Mouse (Mus musculus) spleen, adult 18-20 months (tissue): Measurements from ENCODE around the gene Prss54.
A peak's percentile ranks its signal among the peaks of the same experiment; 100 is the strongest.

Experiments used
- DNase-seq, 2 experiments: peaks; one replicate each; pipeline ENCODE4 v3.0.0; 2022; ENCODE audit warnings: mixed read lengths in 2 of 2

The Prss54 gene

DNA sequence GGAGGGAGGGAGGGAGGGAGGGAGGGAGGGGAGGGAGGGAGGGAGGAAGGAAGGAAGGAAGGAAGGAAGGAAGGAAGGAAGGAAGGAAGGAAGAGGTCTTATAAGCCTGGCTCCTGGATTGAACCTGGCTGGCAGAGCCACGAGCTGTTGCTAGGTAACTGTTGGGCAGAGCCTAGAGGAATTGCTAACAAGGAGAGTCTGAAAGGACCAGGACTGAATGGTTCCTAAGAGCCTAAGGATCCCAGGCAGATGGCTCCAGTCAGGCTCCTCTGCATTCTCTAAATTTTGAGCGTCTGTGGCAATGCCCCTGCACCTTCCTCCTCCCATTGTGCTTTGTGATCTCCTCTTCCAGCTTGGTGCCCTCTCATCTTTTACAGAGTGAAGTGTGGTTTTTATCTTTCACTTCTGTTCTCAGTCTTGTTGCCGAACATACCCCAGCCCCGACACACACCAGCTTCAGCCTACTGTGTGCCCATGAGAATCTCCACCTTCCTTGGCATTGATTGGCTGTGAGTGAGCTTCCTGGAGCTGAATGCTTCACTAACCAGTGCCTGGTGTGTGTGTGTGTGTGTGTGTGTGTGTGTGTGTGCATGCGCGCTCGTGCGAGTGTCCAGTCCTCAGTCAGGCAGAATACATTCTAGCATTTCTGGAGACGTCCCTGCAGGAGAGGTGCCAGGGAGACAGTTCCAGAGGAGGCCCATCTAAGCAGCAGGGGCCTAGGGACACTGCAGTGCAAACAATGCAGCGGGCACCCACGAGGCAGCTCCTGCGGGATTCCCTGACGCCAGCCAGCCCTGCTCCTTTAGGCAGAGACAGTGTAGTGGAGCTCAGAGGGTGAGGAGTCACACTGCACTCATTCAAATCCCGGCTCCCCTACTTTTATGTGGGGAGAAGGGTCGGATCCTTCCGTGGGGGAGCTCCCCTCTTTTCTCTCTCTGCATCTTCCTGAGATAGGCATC, 26.0 kb downstream of the Prss54 start:
- no peak for DNase-seq

DNA sequence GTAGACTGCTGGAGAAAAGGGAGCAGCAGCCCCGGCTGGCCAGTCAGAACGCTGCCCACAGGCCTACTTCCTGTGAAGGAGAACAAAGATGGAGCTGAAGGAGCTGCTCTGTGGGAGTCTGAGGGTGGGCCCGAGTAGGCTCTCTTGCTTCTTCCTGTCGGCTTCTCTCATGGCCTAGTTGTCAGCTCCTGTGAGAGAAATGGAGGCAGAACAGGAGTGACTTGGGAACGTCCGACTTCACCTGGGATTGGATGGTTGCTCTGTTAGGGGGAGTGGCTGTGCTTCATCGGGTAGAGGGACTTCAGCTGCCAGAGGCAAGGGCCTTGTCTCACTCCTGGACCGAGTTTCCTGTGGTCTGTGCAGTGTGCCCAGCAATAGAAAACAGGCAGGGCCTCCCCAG, 28.2 kb downstream of the Prss54 start:
- DNase-seq: no peak

DNA sequence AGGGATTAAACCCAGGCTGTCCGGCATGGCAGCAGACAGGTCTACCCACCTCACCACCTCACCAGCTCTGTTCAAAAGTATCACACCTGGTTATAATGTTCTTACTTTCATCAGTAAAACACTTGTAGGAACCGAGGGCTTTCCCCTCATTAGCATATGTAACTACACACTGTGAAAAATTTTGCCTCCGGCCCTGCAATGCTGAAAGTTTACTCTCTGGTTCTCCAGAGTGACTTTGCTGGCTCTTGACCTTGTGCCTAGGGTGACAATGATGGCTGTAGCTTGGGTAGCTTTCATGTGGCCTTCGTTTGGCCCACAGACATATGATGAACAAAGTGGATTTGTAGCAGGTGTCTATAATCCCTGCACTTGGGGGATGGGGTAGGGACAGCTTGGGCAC, 29.2 kb downstream of the Prss54 start:
- DNase-seq: no peak

DNA sequence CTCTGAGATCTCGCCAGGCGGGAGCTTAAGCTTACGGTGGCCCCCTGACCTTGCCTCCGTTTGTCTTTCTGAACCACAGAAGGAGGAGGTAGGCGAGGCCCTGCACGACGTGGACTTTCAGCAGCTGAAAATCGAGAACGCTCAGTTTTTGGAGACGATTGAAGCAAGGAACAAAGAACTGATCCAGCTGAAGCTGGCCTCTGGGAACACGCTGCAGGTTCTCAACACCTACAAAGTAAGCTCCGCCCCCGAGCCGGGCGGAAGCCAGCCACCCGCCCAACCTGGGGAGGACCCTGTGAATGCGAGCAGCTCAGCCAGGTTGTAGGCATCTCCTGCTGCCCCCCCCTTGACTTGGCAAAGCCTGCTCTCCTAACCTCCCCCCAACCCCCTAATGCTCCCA, 30.3 kb downstream of the Prss54 start:
- no peak for DNase-seq

DNA sequence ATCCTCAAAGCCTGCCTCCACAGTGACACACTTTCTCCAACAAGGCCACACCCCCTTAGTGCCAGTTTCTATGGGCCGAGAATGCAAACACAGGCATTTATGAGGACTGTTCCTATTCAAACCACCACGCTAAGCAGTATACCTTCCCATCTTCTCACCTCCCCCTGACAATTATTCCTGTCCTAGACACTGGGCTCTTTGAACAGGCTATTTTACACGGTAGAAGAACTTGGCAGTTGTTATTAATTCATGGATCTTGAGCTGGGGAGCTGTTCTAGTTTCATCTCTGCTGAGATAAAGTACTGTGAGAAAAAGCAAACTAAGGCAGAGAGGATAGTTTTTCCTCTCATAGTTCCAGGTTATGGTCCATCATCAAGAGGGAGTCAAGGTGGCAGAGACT, 33.1 kb downstream of the Prss54 start:
- DNase-seq: no peak

DNA sequence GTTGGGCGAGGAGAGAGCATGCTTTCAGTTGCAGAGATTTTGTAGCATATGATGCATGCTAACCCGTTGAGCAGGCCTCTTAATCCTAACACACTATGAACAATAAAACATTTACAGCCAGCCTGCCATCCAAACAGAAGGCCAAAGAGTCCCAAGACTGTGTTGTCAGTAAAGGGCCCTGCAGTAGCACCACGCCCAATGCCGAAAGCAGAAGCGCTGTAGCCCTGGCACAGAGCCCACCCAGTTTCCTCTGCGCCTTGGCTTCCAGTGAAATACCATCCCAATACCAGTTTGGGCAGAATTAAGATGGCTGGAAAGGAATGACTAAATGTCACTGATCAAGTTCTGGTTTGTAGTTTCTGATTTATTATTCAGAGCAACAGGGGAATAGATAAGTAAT, 33.9 kb downstream of the Prss54 start:
- DNase-seq: no peak

DNA sequence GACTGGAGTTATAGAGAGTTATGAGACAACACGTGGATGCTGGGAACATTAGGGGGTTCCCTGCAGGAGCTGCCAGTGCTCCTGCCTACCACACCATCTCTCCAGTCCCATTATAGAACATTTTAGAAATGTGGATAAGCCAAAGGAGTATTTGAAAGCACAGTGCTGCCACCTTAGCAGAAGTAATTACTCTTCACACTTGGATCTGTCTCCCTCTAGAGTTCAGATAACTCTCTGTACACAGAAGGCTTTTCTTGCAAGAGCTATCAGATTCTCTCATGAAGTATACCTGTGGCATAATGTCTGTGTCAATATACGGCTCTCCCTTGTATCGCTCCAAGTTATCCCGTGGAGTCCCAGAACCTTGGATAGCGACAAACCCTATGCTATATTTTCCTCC, 36.7 kb downstream of the Prss54 start:
- no peak for DNase-seq

DNA sequence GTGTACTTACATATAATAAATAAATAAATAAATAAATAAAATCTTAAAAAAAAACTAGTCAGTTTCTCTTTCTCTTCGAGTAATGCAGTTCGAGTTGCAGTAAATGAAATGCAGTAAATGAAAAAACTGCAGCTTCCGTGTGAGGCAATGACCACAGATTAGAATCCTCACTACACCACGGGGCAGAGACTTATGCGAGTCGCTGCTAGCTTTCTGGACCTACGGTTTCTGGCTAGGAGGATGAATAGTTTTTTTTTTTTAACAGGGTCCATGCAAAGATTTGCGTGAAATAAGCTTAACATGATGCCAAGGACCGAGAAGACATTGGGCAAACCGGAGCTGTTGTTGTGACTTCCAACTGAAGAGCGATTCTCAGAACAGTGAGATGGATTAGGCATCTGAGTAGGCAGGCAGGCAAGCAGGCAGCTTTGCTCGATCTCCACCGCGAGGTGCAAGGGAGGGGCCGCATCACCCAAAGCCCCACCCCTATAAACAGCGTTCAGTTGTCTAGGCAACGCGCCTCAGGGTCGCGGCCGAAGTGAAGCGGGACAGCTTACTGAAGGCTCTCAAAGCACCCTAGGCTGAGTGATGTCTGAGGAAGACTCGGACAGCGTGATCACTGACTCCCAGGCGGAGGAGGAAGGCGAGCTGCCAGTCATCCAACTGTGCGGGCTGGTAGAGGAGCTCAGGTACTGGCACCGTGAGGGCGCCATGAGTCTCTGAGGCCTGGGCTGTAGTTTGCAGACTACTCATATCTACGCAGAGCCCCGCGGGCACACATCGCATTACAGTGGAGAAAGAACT, 42.4 kb downstream of the Prss54 start, which contains the start of gene Ccdc113:
TSS of gene Ccdc113 (plus strand) at position 502 of the 804 bp plus-strand sequence.
- DNase-seq: peak in 1 of 2 experiments; percentile 12

DNA sequence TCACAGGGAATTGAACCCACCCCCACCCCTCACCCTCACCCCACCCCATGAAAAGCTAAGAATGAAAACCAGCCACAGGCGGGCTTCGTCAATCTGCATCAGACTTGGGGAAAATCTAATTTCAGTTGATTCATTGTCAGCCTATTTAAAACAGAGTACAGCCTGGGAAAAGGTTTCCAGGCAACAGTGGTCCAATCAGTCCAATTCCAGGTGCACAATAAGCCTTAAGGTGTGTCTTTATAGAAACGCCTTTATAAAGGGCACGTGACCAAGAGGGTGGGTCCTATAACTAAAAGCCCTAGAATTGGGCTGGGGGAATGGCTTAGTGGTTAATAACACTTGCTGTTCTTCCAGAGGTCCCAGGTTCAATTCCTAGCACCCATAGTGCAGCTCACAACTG, 43.9 kb downstream of the Prss54 start:
- no peak for DNase-seq

DNA sequence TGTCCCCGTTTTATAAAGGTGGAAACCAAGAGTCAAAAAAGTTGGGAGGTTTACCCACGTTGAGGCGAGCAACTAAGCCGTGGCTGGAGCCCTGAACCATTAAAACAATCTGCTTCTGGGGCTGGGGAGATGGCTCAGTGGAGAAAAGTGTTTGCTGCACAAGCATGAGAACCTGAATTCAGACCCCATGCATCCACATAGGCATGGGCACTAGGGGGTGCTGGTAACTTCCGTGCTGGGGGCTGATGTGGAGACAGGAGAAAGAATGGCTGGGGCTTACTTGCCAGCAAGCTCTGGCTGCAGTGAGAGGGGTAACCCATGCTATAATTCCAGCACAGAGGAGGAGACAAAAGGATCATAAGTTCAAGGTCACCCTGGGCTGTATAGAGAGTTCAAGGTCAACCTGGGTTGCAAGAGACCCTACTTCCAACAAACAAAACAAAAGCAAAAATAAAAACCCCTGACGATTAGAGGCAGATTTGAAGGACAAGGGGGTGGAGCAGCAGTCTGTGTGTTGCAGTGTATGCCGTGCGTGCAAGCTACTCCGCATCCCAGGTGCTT, 47.3 kb downstream of the Prss54 start:
- DNase-seq: no peak

DNA sequence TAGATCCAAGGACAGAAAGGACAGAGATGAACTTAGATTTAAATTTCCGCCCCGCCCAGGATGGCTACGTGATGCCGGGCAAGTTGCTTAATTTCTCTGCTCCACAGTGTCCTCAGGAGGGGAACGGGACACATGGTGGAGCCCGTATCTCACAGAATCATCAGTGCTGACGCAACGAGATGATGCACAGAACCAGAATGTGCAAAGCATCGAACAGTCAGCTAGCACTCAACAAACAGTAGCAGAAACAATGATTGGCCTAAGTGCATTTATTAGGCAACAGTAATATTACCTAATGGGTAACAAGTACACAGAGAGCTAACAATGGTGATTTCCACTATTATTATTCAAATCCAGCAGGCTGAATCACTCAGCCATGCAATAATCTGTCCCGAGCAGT, 47.9 kb downstream of the Prss54 start:
- no peak for DNase-seq

DNA sequence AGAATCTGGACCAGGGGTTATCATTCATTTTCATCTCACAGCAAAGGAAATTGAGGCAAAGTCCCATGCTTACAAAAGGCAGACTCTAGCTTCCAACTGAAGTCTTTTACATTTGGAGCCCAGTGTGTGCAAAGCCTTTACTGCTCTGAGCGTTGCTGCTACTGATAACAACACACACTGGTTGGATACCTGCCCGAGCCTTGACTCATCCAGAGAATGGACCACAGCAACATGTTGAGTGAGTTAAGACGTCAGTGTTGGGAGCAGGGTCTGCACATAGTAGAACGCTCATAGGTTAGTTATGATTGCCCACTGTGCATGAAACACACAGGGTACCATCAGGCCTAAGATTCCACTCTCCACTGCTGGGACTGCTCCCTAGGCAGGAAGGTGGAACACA, 52.1 kb downstream of the Prss54 start:
- DNase-seq: no peak

DNA sequence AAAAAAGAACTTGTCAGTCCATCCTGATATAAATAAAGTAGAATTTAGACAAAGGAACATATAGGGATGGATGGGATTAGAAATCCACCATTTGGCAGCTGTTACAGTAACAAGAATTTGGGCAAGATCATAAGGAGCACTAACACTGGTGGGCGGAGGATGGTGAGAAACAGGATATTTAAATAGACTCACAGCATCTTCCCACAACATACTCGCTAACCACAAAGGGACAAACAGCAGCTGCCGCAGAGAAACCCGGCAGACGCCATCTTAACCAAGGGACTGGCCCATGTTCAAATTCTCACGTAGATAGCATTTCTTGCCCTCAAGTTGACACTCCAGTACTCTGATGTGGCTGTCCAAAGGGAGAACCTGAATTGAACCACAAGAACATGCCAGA, 59.2 kb downstream of the Prss54 start:
- DNase-seq: no peak

DNA sequence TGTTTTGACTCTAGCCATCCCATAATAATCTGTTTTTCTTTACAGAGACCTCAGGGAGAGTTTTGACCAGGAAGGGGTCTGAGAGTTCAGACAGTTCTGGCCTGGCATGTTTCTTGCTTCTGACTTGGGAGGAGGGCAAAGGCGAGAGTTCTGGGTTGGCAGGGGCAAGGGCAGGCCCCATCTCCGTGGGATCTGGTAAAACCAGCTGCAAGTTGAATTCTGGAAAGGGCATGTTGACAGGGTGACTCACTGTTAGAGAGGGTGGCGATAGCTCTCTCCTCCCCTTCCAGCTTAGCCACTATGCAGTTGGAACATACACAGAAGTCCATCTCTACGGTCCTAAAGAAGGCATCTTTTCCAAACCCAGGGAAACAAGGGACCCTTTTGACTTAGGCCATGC, 62.9 kb downstream of the Prss54 start:
- no peak for DNase-seq

DNA sequence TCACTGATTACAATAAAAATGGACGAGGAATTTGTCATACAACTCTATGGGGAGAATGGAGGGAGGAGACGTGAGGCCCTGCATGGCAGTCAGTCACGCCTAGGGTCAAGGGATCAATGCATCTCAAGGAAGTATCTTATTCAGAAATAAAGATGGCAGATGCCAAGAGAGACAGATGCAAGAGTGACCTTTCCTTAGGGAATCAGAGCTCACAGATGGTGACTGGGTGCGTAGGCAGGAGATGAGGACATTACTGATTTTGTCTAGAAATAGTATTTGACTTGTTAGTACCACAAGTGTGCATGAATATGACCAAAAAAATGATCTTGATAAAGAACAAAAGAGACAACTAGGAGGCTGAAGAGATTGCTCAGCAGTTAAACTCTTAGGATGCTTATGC, 63.9 kb downstream of the Prss54 start:
- no peak for DNase-seq
